Mouse (Mus musculus) cerebral cortex, adult 2 months (tissue): ENCODE data around the gene Olfr980.

Experiments
- WGBS: fragments of 180-500 bp; shearing (Covaris S2); methylation state at CpG from one replicate; pipeline ENCODE4 v1.1.7; 2018; 5-methylcytosine and 5-hydroxymethylcytosine counted together

Gene Olfr980

GRCm38 (mm10) chr9:40009482-40009881 lies at the start of gene Olfr980:
Gene Olfr980, minus strand, starts transcription at chr9:40009582.
- WGBS, result 95% methylated on average over 1 of the region's 1 CpGs

- 93% methylated on average over 19 of the region's 19 CpGs for WGBS
These were observed 40.8 kb upstream of the Olfr980 start for GRCm38 (mm10) chr9:40050138-40050537.

GRCm38 (mm10) chr9:40021164-40021563 lies 11.8 kb upstream of the Olfr980 start, which contains the start of gene Olfr981:
Gene Olfr981, plus strand, starts transcription at chr9:40021464.
- WGBS, result 67% methylated on average over 2 of the region's 2 CpGs

- 98% methylated on average over 1 of the region's 1 CpGs for WGBS
These were observed 6.0 kb downstream of the Olfr980 start, which contains the start of gene Olfr979 for GRCm38 (mm10) chr9:40003365-40003764. Gene Olfr979, minus strand, starts transcription at chr9:40003465.

GRCm38 (mm10) chr9:39991813-39992212 lies 17.6 kb downstream of the Olfr980 start, which contains the start of gene Olfr978:
Gene Olfr978, plus strand, starts transcription at chr9:39992113.
- 86% methylated on average over 2 of the region's 2 CpGs for WGBS

- 80% methylated on average over 1 of the region's 1 CpGs for WGBS
These were observed 32.7 kb downstream of the Olfr980 start for GRCm38 (mm10) chr9:39976581-39977145.

- 89% methylated on average over 8 of the region's 9 CpGs for WGBS
These were observed 48.3 kb downstream of the Olfr980 start, which contains the start of gene Olfr976 for GRCm38 (mm10) chr9:39961033-39961432. Gene Olfr976, minus strand, starts transcription at chr9:39961133.
